Mouse (Mus musculus) E14TG2a.4 (cell line): ENCODE measurements around the gene Als2cl.

Experiments
- CTCF ChIP-seq: conservative IDR thresholded peaks from 2 replicates; pipeline ENCODE4 v1.5.1; 2014; ENCODE audit warnings: low read length
- POU5F1 ChIP-seq: IDR thresholded peaks from 2 replicates; pipeline ENCODE4 v1.6.1; 2014; ENCODE audit warnings: low read length, borderline replicate concordance

- TF ChIP-seq CTCF (no peak), POU5F1 (no peak)
Observed at GRCm38 (mm10) chr9:110893429-110893828, 13.8 kb downstream of the Als2cl start.
